Mouse (Mus musculus) cortical plate, adult 2 months (tissue): ENCODE measurements around the gene Hist1h4f.

Source experiments
- CTCF ChIP-seq: fragments of 200-500 bp; IDR thresholded peaks from 2 replicates; pipeline ENCODE4 v1.5.1; 2011; ENCODE audit warnings: mild to moderate bottlenecking, control low read depth, low read length; ENCODE audit not compliant: insufficient read depth; ENCODE audit errors: extremely low read depth
- POLR2A ChIP-seq: fragments of 200-500 bp; IDR thresholded peaks from 2 replicates; pipeline ENCODE4 v1.6.1; 2011; ENCODE audit warnings: mild to moderate bottlenecking, low read length, control low read depth; ENCODE audit not compliant: insufficient read depth; ENCODE audit errors: extremely low read depth

GRCm38 (mm10) chr13:23517603-23518294, 33.7 kb downstream of the Hist1h4f start:
- TF ChIP-seq CTCF (no peak), POLR2A (no peak)
